Mouse (Mus musculus) brain, embryonic 14.5 days (tissue): Measurements from ENCODE around the gene Bricd5.

Experiments
- CTCF ChIP-seq: fragments of 200-500 bp; IDR thresholded peaks from 2 replicates; pipeline ENCODE4 v1.5.1; 2012; ENCODE audit warnings: inconsistent platforms, mild to moderate bottlenecking, moderate library complexity, borderline replicate concordance; ENCODE audit not compliant: insufficient read depth, insufficient read length; ENCODE audit errors: extremely low read depth
- POLR2A ChIP-seq: fragments of 200-500 bp; IDR thresholded peaks from 2 replicates; pipeline ENCODE4 v1.6.1; 2012; ENCODE audit warnings: mild to moderate bottlenecking, inconsistent platforms, borderline replicate concordance; ENCODE audit not compliant: poor library complexity, insufficient read depth, insufficient read length, severe bottlenecking; ENCODE audit errors: extremely low read depth

DNA sequence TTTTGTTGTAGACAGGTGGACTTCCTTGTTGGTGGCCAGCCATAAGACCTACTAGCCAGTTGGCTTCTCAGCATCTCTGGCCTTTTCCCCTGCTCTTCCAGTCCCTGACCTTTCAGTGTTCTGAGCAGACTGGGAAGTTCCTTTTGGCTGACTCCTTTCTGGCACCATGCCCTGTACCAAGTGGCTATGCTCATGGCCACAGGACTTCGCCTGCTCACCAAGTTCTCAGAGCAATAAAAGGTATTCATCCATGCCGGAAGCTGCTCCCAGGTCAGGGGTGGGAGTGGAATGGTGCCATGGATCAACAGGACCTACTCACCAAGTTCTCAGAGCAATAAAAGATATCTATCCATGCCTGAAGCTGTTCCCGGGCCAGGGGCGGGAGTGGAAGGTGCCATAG is 1.2 kb upstream of the Bricd5 start:
- TF ChIP-seq CTCF (no peak), POLR2A (no peak)
